Mouse (Mus musculus): ENCODE measurements at regions not wholly inside any gene's neighbourhood (a gene's known extent, or its start where the extent isn't known, plus 50 kb on each side); places are given as distances from the start of the nearest gene placed in this dataset.

DNA sequence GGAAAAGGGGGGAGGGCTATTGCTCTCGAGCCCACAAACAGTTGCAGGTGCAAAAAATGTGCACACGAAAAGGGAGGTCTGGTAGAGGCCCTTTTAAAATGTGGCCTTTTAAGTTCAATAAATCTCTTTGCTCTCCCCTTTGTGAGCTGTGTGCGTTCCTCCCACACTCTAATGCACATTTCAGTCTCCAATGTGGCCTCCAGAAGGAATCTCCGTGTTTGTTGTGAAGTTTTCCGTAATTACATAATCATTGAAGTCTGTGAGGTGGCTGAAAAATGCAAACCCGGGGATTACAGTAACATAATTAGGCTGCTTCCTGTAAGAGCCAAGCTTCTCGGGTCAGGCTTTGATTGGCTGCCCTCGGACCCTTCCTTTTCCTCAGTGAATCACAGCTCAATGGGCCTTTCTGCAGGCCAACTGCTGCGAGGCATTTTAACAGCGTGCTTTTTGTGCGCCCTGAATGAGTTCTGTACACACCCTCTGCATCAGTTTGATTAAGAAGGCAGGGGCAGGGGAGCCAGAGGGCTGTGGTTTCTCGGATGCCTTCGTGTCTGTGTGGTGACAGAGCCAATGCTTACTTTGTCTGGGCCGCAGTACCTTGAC lies 179.8 kb upstream of the Prep start:
- no peak for TF ChIP-seq POLR2A (IDR thresholded peaks at IDR 0.05; ENCODE audit: control insufficient read depth, extremely low read depth, insufficient read depth, low read length, poor library complexity)
- no peak for TF ChIP-seq CTCF (IDR thresholded peaks at IDR 0.05; ENCODE audit: borderline replicate concordance, control insufficient read depth, extremely low read depth, insufficient read depth, low read length, poor library complexity)

All from thymus, adult 2 months (tissue).